Mouse (Mus musculus) heart, embryonic 16.5 days (tissue): ENCODE measurements around the gene Hgfac. TPM values are rescaled to one million over a fixed set of nuclear protein-coding genes. Genes with fewer than 3 reads are reported as not detected.

Experiments used
- microRNA-seq: library from miRNA; unstranded; fragments of <30 nt; microRNA quantifications from one replicate; pipeline ENCODE4, GENCODE M21; 2017
- polyA plus RNA-seq: library from polyadenylated mRNA; unstranded; fragments of >200 nt; fragmentation: Nextera tagmentation; extraction: Ambion mirVana; gene quantifications from 2 replicates; pipeline ENCODE4 v1.2.1, GENCODE M21; 2015

The Hgfac gene
- polyA plus RNA-seq, 1 experiment from 2014 or later = 0.88 TPM

Small RNA genes lying within 50 kb of the gene (microRNA-seq; reads per million reads assigned to microRNA genes)
- gene Mir3097 = 5.5 reads per million, percentile 20 among the genes with 10 or more reads in this experiment

Other genes starting within 250 kb of the Hgfac start
- gene Msantd1, start 133.5 kb upstream of the Hgfac start, polyA plus RNA-seq = 0.30 and 0.69 TPM in 2 replicates
- gene Rgs12, start 92.1 kb upstream of the Hgfac start, polyA plus RNA-seq = 30.0 and 34.2 TPM in 2 replicates
- 14.9 and 17.3 TPM in 2 replicates for gene Dok7, start 15.3 kb downstream of the Hgfac start, polyA plus RNA-seq
- 113 and 131 TPM in 2 replicates for gene Lrpap1, start 64.3 kb downstream of the Hgfac start, polyA plus RNA-seq
- 0.04 TPM in 1 of 2 replicates, not detected in the other for gene Adra2c, start 236.8 kb downstream of the Hgfac start, polyA plus RNA-seq